24 mouse cellular contexts compared by ENCODE assay signal in genomic region chr11:77725183-77725582, GRCm38 (mm10). TPM values are rescaled to one million over a fixed set of nuclear protein-coding genes. Genes with fewer than 3 reads are reported as not detected.
"Had no signal": no experiment of that assay in that cellular context is flagged by ENCODE, and none has a peak within 500 bp of the region (broad histone marks: within the 10 kb centered on the region; RNA-seq: fewer than 3 reads in every experiment).

Gene Cryba1, minus strand, starts transcription at chr11:77725283.

- H3K4me2 ChIP-seq: liver, embryonic 15.5 days; lung, embryonic 15.5 days; midbrain, embryonic 12.5 days; neural tube, embryonic 13.5 days; stomach, embryonic 15.5 days had no signal

- H3K36me3 ChIP-seq: liver, embryonic 15.5 days; lung, embryonic 15.5 days; midbrain, embryonic 12.5 days; neural tube, embryonic 13.5 days; stomach, embryonic 15.5 days had no signal

- ATAC-seq: liver, postnatal 0 days; lung, postnatal 0 days had no signal

- H3K27ac ChIP-seq: liver, embryonic 15.5 days; lung, embryonic 15.5 days; macrophage; midbrain, embryonic 12.5 days; neural tube, embryonic 13.5 days; stomach, embryonic 15.5 days; stomach, postnatal 0 days had no signal

- H3K9ac ChIP-seq: liver, embryonic 15.5 days; liver, postnatal 0 days; lung, embryonic 15.5 days; midbrain, embryonic 12.5 days; neural tube, embryonic 13.5 days; stomach, embryonic 15.5 days had no signal

- H3K9me3 ChIP-seq: liver, embryonic 15.5 days; lung, embryonic 15.5 days; megakaryocyte, embryonic 14.5 days; midbrain, embryonic 12.5 days; neural tube, embryonic 13.5 days; stomach, embryonic 15.5 days had no signal

- DNase-seq: liver, postnatal 0 days; lung, adult 2 months; lung, postnatal 14 days; lung, postnatal 36 days; right cerebral cortex, postnatal 14 days; thymus, adult 2 months; thymus, postnatal 25 days; thymus, postnatal 4 days had no signal

- H3K4me1 ChIP-seq: liver, embryonic 15.5 days; lung, embryonic 15.5 days; stomach, embryonic 15.5 days had no signal

- H3K4me3 ChIP-seq: liver, embryonic 15.5 days; lung, embryonic 15.5 days; megakaryocyte, embryonic 14.5 days; midbrain, embryonic 12.5 days; neural tube, embryonic 13.5 days; stomach, embryonic 15.5 days had no signal

- H3K27me3 ChIP-seq: lung, embryonic 15.5 days; midbrain, embryonic 12.5 days; neural tube, embryonic 13.5 days; stomach, embryonic 15.5 days had no signal

RNA-seq across cellular contexts. Expression of gene Cryba1, which starts in this region (rescaled TPM):
- total RNA-seq: megakaryocyte progenitor cell, adult 5-6 weeks; midbrain, postnatal 0 days; monocyte, adult 5-6 weeks; neutrophil, adult 5-6 weeks had no signal
- polyA plus RNA-seq: liver, embryonic 15.5 days; liver, postnatal 0 days; lung, adult 2 months; lung, embryonic 15.5 days; lung, postnatal 0 days; macrophage; spleen, adult 2 months; stomach, embryonic 15.5 days; stomach, postnatal 0 days; testis, adult 2 months; urinary bladder, adult 2 months had no signal
